In genomic region chr16:77500413-77500812, GRCm38 (mm10) we compare ENCODE assay signal across 7 mouse cellular contexts.
DNase-seq lines count a peak whose midpoint lies in the region; ATAC-seq lines count a peak whose summit lies in the region.

No protein-coding gene starts in this region.

- peak overlapping the region; percentile 46 for H3K9ac ChIP-seq in intestine, embryonic 16.5 days (ENCODE audit: low read depth, low read length)

- ATAC-seq in intestine, embryonic 16.5 days = peak; percentile 82

- WGBS in intestine, embryonic 16.5 days = 38% methylated on average over 6 of the region's 6 CpGs

- peak overlapping the region; percentile 45 for H3K4me2 ChIP-seq in intestine, embryonic 16.5 days (ENCODE audit: low read depth, low read length)

- no peaks in the 10 kb centered on the region for H3K36me3 ChIP-seq in intestine, embryonic 16.5 days (ENCODE audit: control insufficient read depth, insufficient read depth, low read length)

- DNase-seq in 3134 (ENCODE audit: extremely low read depth, insufficient read length, low spot score) (peak; percentile 31), 3T3-L1 (ENCODE audit: low read depth, low spot score) (peak; percentile 63)
- DNase-seq in heart, adult 11 months = peak; percentile 95
- DNase-seq in lung, postnatal 4 days = peak; percentile 16 to 21
- no peak for DNase-seq in spleen, adult 12 weeks (ENCODE audit: low spot score)
- DNase-seq in cerebellum, adult 8-10 months = no peak

- no peaks in the 10 kb centered on the region for H3K9me3 ChIP-seq in intestine, embryonic 16.5 days (ENCODE audit: control insufficient read depth, low read length)

- H3K4me3 ChIP-seq in intestine, embryonic 16.5 days (ENCODE audit: low read length) = peak overlapping the region; percentile 24

- 0 out of 2 replicates have a peak, but pooled peaks cover 5% of the 10 kb centered on the region for H3K4me1 ChIP-seq in intestine, embryonic 16.5 days (ENCODE audit: control insufficient read depth, insufficient read depth, low read length)

- peak overlapping the region; percentile 77 for H3K27ac ChIP-seq in intestine, embryonic 16.5 days (ENCODE audit: low read length)

- H3K27me3 ChIP-seq in intestine, embryonic 16.5 days (replicated peaks; ENCODE audit: control insufficient read depth, insufficient read depth, low read length) = no peaks in the 10 kb centered on the region

Comparison
In these comparisons a context has a peak if more than half of its experiments do, and no peak if none do; other contexts are left out.
1. DNase-seq: peak in 3134 (single experiment), 3T3-L1 (single experiment), heart, adult 11 months (single experiment) and lung, postnatal 4 days (2 of 2); none in spleen, adult 12 weeks (single experiment) and cerebellum, adult 8-10 months (single experiment).